Mouse (Mus musculus): ENCODE data around the gene Gng2.

Gene Gng2

DNA sequence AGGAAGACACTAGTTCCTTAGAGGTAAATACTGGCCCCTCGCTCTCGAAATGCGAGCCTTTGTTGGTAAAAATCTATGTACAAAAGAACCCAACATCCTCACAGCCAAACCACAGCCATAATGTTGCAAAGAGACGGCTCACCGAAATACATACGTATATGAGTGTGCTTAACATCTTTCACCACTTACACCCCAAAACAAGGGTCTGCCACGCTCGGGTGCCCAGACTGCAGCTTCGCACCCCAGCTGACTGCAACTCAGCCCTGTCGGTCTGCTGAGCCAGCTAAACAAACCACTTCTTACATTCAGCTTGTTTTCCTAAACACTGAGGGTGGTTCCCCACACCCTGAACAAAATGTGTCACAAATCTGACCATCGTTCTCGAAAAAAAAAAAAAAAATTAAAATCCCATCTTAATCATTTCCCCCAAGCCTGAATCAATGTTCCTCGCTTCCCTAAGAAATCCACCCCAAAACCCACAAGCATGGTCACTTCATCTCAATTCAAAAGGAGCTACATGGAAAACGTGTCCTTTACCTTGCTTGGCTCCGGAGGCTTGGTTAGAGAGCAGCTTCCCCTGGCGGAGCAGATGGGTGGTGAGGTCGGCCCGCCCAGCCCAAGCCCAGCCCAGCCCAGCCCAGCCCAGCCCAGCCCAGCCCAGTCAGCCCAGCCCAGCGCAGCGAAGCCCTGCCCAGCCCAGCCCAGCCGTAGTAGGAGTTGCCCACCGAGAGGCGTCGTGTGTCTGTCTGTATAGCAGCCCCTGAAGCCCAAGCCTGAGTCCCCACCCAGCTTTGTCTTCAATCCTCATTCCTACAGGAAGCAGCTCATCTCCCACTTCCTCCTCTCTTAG is 781 bp downstream of the Gng2 start:
- DNase-seq = peak; percentile 74

- peak; percentile 28 for DNase-seq
Observed at GRCm38 (mm10) chr14:19974978-19975493, 2.4 kb downstream of the Gng2 start.

DNA sequence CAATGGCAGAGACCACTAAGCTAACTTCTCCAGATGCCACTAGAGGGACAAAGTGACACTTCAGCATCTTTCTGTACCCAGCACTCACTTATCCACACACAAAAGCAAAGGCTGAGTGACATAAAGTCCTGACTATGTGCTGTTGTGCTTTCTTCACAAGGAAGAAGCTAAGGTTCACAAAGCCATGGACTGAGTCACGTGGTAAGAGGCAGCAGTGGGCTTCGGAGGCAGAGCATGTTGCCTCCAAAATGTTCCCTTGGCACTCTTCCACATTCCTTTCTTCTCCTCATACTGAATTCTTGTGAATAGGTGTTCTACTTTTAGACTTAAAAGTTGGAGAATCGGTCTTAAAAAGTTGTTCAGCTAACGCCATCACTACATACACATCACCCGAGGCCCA is 3.0 kb downstream of the Gng2 start:
- no peak for DNase-seq

DNA sequence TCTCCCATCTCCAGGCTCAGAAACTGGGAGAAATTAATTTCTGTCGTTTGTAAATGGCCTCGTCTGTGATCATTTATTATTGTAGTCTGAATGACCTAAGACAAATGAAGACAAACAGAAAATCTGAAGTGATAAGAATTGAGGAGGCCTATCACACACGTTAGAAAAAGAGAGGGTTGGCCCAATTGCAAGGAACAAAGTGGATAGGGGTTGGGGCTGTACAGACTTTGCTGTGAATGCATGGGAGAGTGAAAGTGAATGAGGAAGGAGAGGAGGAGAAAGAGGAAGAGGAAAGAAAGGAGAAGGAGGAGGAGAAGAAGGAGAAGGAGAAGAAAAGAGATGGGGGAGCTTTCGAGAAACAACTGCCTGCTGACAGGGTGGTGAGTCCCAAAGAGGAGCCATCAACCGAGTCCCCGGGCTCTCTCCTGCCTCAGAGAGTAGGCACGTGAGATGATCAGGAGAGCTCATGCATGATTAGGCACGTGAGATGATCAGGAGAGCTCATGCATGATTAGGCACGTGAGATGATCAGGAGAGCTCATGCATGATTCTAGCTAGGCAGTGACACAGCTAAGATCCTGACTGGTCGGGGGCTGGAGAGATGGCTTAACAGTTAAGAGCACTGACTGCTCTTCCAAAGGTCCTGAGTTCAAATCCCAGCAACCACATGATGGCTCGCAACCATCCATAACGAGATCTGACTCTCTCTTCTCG is 5.0 kb downstream of the Gng2 start:
- DNase-seq = no peak

GRCm38 (mm10) chr14:19970845-19971244 is 6.6 kb downstream of the Gng2 start:
- DNase-seq = no peak

DNA sequence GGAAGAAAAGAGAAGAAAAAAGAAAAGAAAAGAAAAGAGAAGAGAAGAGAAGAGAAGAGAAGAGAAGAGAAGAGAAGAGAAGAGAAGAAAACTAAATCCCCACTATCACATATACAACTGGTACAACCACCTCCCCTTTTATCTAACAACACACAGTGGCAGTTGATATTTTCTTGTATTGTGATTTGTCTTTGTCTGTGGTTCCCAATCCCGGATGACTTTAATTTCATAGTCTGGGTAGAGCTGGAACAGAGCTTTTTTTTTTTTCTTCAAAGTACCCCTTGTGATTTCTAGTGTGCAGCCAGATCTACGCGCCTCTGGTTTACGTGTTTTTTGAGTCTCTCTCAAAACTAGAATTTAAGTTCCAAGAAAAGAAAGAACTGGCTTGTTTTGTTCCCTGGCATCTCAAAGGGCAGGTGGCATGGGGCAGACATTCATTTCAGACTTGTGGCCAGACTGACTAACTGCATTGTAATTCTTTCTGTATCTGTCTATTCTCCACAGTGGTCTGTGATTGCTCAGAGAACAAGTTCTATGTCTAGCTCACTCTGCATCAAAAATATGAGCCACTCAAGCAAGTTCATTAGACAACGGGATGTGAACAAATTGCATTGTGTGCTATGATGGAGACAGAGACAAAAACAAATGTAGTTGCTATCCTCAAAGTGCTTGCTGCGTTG is 7.2 kb downstream of the Gng2 start:
- DNase-seq = no peak

DNA sequence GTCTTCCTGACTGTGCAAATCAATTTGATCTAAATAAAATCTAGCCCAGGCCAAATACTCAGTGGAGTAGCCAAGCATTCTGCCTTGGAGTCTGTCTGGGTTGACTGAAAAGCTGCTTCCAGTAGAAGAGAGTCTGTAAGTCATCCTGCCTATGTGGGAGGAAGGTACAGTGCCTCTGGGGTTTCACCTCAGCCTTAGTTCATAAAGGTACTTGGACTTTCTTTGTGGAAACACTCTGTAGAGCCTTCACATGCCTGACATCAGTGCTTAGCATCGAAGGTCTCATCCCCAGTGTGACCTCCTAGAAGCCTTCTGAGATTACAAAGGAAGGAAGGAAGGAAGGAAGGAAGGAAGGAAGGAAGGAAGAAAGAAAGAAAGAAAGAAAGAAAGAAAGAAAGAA is 7.9 kb downstream of the Gng2 start:
- DNase-seq = no peak

- DNase-seq = no peak
Observed at GRCm38 (mm10) chr14:19969011-19969521, 8.4 kb downstream of the Gng2 start.

GRCm38 (mm10) chr14:19968321-19969010 is 9.0 kb downstream of the Gng2 start:
- DNase-seq = no peak

DNA sequence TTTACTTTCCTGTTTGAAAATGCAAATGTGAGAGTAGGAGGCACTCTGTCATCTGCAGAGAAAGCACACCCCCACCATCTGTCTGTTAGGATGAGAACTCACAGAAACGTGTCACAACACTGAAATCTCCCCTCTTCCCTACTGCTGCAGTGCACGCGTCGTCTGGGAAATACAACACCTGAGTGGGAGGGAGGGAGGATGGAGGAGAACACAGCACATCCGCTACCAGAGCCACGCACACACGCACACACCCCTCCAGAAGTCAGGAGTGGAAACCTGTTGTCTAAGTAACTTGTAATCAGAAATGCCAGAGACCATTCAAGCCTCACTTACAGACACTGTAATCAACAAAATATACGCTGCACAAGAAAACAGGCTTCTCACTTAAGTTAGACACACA is 9.9 kb downstream of the Gng2 start:
- no peak for DNase-seq

- DNase-seq = no peak
Observed at GRCm38 (mm10) chr14:19963961-19964505, 13.4 kb downstream of the Gng2 start.

- DNase-seq = no peak
Observed at GRCm38 (mm10) chr14:19961924-19962915, 15.2 kb downstream of the Gng2 start.

DNA sequence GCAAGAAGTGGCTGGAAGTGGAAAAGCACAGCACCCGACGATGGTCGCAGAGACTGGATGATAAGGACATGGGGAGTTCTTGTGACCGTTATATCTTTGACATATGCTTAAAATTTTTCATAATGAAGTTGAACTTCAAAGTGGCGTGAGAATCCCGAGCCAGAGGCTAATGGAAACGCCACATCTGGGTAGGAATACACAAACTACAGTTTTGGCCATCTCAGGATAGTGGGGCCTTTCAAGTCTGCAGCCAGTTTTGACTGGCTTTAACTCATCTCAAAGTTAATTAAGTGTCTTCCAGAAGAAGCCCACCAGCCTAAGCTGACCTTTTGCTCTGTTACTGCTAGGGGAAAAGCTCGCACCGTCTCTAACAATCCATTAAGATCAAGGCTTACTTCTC is 17.6 kb downstream of the Gng2 start:
- DNase-seq = no peak

GRCm38 (mm10) chr14:19955077-19955476 is 22.4 kb downstream of the Gng2 start:
- DNase-seq = no peak

DNA sequence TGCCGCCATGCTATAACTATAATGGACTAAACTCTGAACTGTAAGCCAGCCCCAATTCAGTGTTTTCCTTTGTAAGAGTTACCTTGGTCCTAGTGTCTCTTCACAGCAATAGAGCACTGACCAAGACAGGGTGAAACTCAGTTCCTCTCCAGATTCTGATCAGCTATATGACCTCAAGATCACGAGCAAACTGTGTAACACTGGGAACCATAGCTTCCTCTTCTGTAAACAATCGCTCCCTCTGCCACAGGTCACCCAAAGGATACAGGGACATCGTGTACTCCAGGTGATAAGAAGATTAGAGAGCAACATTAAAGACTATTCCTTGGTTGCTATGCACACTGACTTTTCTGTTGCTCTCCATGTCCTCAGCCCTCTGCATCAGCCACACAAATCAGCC is 26.6 kb downstream of the Gng2 start:
- no peak for DNase-seq

- DNase-seq = no peak
Observed at GRCm38 (mm10) chr14:19949475-19949874, 28.0 kb downstream of the Gng2 start.

DNA sequence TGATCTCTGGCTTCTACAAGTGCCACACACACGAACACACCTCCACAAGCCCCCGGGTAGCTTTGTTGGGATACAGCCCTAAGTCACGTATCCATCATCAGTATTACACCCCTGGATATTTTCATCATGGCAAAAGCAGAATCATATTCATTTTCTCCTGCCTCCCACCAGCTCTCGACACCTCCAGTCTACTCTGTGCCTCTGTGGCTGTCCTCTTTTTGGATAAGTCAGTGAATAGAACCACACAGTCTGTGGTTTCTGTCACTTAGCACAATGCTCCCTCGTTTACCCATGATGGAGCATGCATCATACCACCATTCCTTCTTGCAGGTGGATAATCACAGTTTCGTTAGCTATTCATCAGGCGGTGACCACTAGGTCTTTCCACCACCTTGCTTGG is 31.2 kb downstream of the Gng2 start:
- DNase-seq = no peak

DNA sequence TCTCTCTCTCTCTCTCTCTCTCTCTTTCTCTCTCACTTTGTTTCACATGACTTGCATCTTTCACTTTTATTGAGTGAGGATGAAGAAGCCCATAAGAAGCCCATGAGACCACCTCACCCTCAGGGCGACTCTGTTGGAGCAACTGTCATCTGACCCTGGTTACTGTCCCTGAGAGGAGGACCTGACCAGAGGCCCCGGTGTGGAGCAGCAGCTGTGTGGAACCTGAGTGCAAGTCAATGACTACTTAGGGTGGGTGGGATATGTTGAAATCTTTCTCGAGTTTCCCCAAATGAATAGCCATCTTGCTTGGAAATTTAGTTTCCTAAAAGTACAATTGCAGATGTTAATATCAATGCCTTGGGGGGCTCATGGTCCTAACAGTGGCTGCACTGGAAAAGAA is 34.7 kb downstream of the Gng2 start:
- DNase-seq = no peak

GRCm38 (mm10) chr14:19942329-19942728 is 35.1 kb downstream of the Gng2 start:
- DNase-seq = no peak

DNA sequence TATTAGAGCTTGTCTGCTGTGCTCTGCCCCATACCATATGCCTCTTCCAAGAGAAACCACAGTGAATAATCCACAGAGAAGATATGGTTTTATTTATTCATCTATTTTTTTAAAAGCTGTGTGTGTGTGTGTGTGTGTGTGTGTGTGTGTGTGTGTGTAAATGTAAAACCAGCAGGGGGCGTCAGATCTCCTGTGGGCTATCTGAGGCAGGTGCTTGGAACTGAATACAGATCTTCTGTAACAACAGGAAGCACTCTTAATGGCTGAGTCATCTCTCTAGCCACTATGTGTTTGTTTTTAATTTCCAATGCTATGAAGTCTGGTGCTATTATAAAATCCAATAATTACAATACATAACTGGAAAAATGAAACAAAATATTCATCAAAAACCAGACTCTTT is 37.4 kb downstream of the Gng2 start:
- DNase-seq = no peak

- no peak for DNase-seq
Observed at GRCm38 (mm10) chr14:19938545-19938944, 38.9 kb downstream of the Gng2 start.
